Mouse (Mus musculus): ENCODE measurements around the gene Trim14.
"Not testable (repeated sequence)": the region's sequence is repeated elsewhere in the genome, so short reads cannot be mapped to it uniquely, and the experiment has no call there.

Trim14 gene

GRCm38 (mm10) chr4:46535840-46536361 lies at the start of gene Trim14:
Trim14 (minus strand) TSS chr4:46536141.
- in situ Hi-C loops (cut with MboI, MseI): no loop called here

- in situ Hi-C loops (cut with MboI, MseI): no loop called here
Measured at GRCm38 (mm10) chr4:46585041-46585810, 49.3 kb upstream of the Trim14 start.

- in situ Hi-C loops (cut with MboI, MseI): not testable (repeated sequence)
Measured at GRCm38 (mm10) chr4:46584536-46584935, 48.6 kb upstream of the Trim14 start.

- in situ Hi-C loops (cut with MboI, MseI): not testable (repeated sequence)
Measured at GRCm38 (mm10) chr4:46584084-46584483, 48.1 kb upstream of the Trim14 start.

- in situ Hi-C loops (cut with MboI, MseI): not testable (repeated sequence)
Measured at GRCm38 (mm10) chr4:46582024-46582423, 46.1 kb upstream of the Trim14 start.

DNA sequence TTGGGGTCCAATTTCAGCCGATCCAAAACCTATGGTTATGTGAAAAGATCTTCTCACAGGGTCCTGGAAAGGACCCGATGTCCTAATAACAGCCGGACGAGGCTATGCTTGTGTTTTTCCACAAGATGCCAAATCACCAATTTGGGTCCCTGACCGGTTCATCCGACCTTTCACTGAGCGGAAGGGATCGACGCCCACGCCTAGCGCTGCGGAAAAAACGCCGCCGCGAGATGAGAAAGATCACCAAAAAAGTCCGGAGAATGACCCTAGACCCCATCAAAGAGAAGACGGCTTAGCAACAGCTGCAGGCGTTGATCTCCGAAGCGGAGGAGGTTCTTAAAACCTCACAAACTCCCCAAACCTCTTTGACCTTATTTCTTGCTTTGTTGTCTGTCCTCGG lies 45.6 kb upstream of the Trim14 start:
- in situ Hi-C loops (cut with MboI, MseI): not testable (repeated sequence)

DNA sequence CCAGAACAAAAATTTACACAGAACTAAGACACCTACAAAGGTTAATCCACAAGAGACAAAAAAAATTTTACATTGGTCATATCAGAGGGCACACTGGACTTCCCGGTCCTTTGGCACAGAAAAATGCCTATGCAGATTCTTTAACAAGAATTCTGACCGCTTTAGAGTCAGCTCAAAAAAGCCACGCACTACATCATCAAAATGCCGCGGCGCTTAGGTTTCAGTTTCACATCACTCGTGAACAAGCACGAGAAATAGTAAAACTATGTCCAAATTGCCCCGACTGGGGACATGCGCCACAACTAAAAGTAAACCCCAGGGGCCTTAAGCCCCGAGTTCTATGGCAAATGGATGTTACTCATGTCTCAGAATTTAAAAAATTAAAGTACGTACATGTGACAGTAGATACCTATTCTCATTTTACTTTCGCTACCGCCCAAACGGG lies 44.9 kb upstream of the Trim14 start:
- in situ Hi-C loops (cut with MboI, MseI): not testable (repeated sequence)

DNA sequence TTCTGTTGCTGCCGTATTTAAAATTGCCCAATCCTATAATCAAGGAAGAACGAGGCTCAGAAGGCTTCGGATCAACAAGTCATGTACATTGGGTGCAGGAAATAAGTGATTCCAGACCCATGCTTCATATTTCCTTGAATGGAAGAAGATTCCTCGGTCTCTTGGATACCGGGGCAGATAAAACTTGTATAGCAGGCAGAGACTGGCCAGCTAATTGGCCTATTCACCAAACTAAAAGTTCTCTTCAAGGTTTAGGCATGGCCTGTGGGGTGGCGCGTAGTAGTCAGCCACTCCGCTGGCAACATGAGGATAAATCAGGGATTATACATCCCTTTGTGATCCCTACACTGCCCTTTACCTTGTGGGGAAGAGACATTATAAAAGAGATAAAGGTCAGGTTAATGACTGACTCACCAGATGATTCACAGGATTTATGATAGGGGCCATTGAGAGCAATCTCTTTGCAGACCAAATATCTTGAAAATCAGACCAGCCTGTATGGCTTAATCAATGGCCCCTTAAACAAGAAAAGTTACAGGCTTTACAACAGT lies 42.9 kb upstream of the Trim14 start:
- in situ Hi-C loops (cut with MboI, MseI): not testable (repeated sequence)

- in situ Hi-C loops (cut with MboI, MseI): no loop called here
Measured at GRCm38 (mm10) chr4:46578228-46578627, 42.3 kb upstream of the Trim14 start.

GRCm38 (mm10) chr4:46575509-46576284 lies 39.8 kb upstream of the Trim14 start:
- in situ Hi-C loops (cut with MboI, MseI): not testable (repeated sequence)

DNA sequence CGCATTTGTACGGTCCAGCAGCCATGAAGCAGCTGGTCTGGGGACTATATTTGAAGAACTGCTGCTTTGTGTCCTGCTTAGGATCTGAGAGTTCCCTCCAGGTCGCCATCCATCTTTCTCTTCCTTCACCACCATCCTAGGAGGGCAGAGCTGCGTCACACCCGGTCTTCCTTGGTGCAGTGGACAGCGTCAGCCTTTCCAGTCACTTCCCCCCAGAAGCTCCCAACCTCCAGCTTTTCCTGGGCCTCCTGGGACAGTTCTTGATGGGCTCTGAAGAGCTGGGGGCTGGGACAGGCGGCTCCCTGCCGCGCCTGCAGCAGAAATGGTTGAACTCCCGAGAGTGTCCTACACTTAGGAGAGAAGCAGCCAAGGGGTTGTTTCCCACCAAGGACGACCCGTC lies 38.9 kb upstream of the Trim14 start:
- in situ Hi-C loops (cut with MboI, MseI): no loop called here

- in situ Hi-C loops (cut with MboI, MseI): no loop called here
Measured at GRCm38 (mm10) chr4:46574024-46574753, 38.2 kb upstream of the Trim14 start.

DNA sequence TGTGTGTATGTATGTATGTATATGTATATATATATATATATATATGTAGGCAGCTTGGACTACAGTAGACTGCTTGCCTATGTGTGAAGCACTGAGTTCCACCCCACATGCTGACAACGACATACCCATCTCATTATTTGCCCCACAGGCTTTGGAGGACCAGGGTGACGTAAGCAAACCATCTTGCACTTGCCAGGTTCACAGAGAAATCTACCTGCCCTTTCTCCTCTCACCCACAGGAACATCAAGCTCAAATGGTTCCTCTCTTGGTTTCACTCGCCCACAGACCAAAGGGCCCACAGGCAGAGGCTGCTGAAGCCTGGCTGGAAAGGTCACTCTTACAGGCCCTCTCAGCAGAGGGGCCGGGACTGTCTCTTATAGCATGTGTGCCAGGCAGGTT lies 36.7 kb upstream of the Trim14 start:
- in situ Hi-C loops (cut with MboI, MseI): no loop called here

DNA sequence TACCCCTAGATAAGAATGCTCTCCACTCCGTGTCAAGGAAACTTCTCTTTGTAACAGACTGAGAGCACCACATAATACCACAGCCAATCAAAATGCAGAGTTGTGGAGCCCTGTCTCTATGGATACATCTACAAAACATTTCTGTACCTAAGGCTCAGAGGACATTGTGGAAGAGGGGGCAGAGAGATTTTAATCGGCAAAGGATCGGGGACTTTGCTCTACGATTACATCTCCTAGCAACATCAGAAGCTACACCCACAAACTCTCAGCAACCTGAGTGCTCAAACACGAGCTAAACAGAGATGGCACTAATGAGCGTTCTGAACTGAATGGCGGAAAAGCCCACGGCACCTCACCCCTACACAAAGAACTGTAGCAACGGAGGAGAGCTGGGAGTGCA lies 35.8 kb upstream of the Trim14 start:
- in situ Hi-C loops (cut with MboI, MseI): no loop called here

DNA sequence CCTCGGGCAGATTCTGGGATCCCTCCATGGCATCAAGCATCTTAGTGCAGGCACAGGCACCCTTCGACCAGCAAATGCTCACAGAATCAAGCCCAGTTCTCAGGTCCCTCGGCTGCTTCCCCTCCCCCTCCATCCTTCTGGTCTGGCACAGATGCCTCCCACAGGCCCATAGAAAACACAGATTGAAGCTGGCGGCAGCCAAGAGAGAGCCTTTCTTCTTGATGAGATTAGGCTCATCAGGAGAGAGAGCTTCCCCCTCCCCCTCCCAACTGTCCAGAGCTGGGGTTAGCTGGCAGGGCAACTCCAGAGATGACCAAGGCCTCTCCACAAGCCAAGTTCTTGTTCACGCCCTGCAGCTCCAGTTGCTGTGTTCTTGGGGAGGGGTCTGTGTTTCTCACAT lies 33.7 kb upstream of the Trim14 start:
- in situ Hi-C loops (cut with MboI, MseI): no loop called here

DNA sequence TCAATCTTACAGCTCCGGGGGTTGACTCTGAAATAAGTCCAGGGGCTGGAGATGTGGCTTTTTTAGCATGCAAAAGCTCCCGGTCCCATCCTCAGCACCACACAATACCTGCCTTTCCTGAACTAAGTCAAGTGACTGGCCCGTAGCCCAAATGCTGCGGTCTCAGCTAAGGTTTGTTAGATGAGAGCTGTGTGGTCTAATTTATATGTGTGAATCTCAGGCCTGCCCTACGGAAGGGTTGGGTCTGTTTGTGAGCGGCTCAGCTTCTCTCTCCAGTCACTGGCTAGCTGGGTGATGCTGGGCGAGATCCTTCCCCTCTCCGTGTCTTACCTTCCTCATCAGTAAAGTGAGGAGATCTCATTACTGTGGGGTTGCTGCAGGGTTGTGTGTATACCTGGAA lies 32.2 kb upstream of the Trim14 start:
- in situ Hi-C loops (cut with MboI, MseI): no loop called here

- in situ Hi-C loops (cut with MboI, MseI): no loop called here
Measured at GRCm38 (mm10) chr4:46566931-46567671, 31.2 kb upstream of the Trim14 start.

DNA sequence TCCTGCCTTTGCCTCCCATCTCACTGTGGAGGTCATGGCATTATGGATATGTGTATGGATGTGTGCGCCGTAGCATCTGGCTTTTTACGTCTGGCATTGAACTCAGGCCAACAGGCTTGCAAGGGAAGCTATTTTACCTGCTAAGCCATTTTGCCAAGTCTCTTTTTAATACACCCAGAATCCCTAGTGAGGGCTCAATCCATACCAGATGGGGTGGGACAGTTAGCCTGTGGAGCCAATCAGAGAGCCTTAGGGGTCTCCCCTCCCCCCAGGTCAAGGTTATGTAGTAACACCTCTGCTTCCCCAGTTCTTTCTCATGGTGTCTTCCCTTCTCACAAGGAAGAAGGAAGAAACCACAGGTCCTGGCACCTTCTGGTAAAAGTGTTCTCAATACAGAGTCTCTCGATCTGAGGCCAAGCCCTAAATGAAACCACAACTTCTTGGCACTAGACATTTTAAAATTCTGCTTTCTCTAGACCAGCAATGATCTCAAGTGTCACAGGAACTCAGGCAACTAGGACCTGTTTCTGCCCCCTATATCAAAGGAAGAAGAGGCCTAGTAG lies 29.5 kb upstream of the Trim14 start:
- in situ Hi-C loops (cut with MboI, MseI): no loop called here

GRCm38 (mm10) chr4:46564247-46564646 lies 28.3 kb upstream of the Trim14 start:
- in situ Hi-C loops (cut with MboI, MseI): no loop called here

- in situ Hi-C loops (cut with MboI, MseI): no loop called here
Measured at GRCm38 (mm10) chr4:46563847-46564246, 27.9 kb upstream of the Trim14 start.

- in situ Hi-C loops (cut with MboI, MseI): no loop called here
Measured at GRCm38 (mm10) chr4:46562841-46563240, 26.9 kb upstream of the Trim14 start.

Data from T-helper 1 cell (primary cell).